Mouse (Mus musculus) myocyte (in vitro differentiated cells): Measurements from ENCODE around the gene Diras1.

ENCODE experiments used
- CEBPB ChIP-seq: IDR thresholded peaks from 2 replicates; pipeline ENCODE4 v1.6.1; 2011; ENCODE audit warnings: mild to moderate bottlenecking, moderate library complexity; ENCODE audit not compliant: poor library complexity, insufficient read depth, severe bottlenecking
- E2F4 ChIP-seq: IDR thresholded peaks from one replicate; pipeline ENCODE4 v1.6.1; 2011; ENCODE audit warnings: mild to moderate bottlenecking, control low read depth, moderate library complexity; ENCODE audit not compliant: insufficient read depth
- MAX ChIP-seq: IDR thresholded peaks from one replicate; pipeline ENCODE4 v1.6.1; 2011; ENCODE audit warnings: low read depth, mild to moderate bottlenecking, control low read depth
- MYOD1 ChIP-seq, 3 experiments: IDR thresholded peaks; one replicate each; pipeline ENCODE4 v1.6.1; 2011; ENCODE audit warnings: control low read depth in 2 of 3, low read depth in 2 of 3, mild to moderate bottlenecking in 2 of 3, moderate library complexity in 1 of 3; ENCODE audit not compliant: insufficient read length in 2 of 3, control insufficient read depth in 1 of 3
- MYOG ChIP-seq, 3 experiments: IDR thresholded peaks; one replicate each; pipeline ENCODE4 v1.6.1; 2011; ENCODE audit warnings: control low read depth in 2 of 3, low read depth in 2 of 3, mild to moderate bottlenecking in 2 of 3; ENCODE audit not compliant: insufficient read length in 2 of 3, control insufficient read depth in 1 of 3, insufficient read depth in 1 of 3
- POLR2A ChIP-seq: IDR thresholded peaks from one replicate; pipeline ENCODE4 v1.6.1; 2011; ENCODE audit warnings: low read depth, mild to moderate bottlenecking, control low read depth, moderate library complexity; ENCODE audit not compliant: insufficient read length
- POLR2AphosphoS2 ChIP-seq: IDR thresholded peaks from one replicate; pipeline ENCODE4 v1.6.1; 2011; ENCODE audit warnings: low read depth, control low read depth; ENCODE audit not compliant: insufficient read length
- REST ChIP-seq: IDR thresholded peaks from one replicate; pipeline ENCODE4 v1.6.1; 2011; ENCODE audit warnings: mild to moderate bottlenecking, control low read depth, moderate library complexity; ENCODE audit not compliant: insufficient read depth, insufficient read length
- SRF ChIP-seq: IDR thresholded peaks from one replicate; pipeline ENCODE4 v1.6.1; 2011; ENCODE audit warnings: low read depth; ENCODE audit not compliant: control insufficient read depth, insufficient read length
- TCF12 ChIP-seq: IDR thresholded peaks from one replicate; pipeline ENCODE4 v1.6.1; 2011; ENCODE audit warnings: mild to moderate bottlenecking, control low read depth; ENCODE audit not compliant: poor library complexity, insufficient read depth, severe bottlenecking
- TCF3 ChIP-seq: IDR thresholded peaks from one replicate; pipeline ENCODE4 v1.6.1; 2011; ENCODE audit warnings: low read depth, control low read depth; ENCODE audit not compliant: insufficient read length
- USF1 ChIP-seq: IDR thresholded peaks from one replicate; pipeline ENCODE4 v1.6.1; 2011; ENCODE audit warnings: low read depth, mild to moderate bottlenecking, control low read depth, moderate library complexity

- TF ChIP-seq POLR2A (no peak), CEBPB (no peak), MAX (no peak), E2F4 (no peak), POLR2AphosphoS2 (no peak), MYOD1 (IDR thresholded peaks at IDR 0.05; ENCODE audit: control insufficient read depth in 1 of 3, insufficient read length in 2 of 3, low read depth in 2 of 3) (no peak), USF1 (no peak), REST (no peak), SRF (no peak), TCF12 (no peak), MYOG (IDR thresholded peaks at IDR 0.05; ENCODE audit: control insufficient read depth in 1 of 3, insufficient read depth in 1 of 3, insufficient read length in 2 of 3, low read depth in 2 of 3) (no peak), TCF3 (no peak)
Observed at GRCm38 (mm10) chr10:81051133-81051532, 25.7 kb upstream of the Diras1 start.
